Mouse (Mus musculus) Patski (cell line): Measurements from ENCODE around the gene Tmem25. TPM values are rescaled to one million over a fixed set of nuclear protein-coding genes. Genes with fewer than 3 reads are reported as not detected.

Experiments used
- ATAC-seq: fragments of 100-300 bp; one replicate; pipeline ENCODE4 v1.8.0; 2021
- CTCF ChIA-PET: fragments of 350-600 bp; sonication (Branson Sonifier 250); formaldehyde crosslinking; loops from one replicate; lab custom pipeline; 2022; ENCODE audit warnings: inconsistent platforms; lab: Charles Lee
- POLR2A ChIA-PET: fragments of 350-600 bp; sonication (Branson Sonifier 250); formaldehyde crosslinking; loops from one replicate; lab custom pipeline; 2022; ENCODE audit warnings: antibody characterized with exemption, inconsistent platforms; lab: Charles Lee
- DNase-seq: peaks from one replicate; pipeline ENCODE4 v3.0.0-alpha.2; 2011; ENCODE audit warnings: low read depth, low spot score
- H3K27me3 ChIP-seq: fragments of 371-371 bp; one replicate; pipeline ENCODE4 v1.5.1; 2021
- CTCF ChIP-seq: fragments of 100-300 bp; IDR thresholded peaks from one replicate; pipeline ENCODE4 v1.5.1; 2021
- in situ Hi-C: fragments of 300-500 bp; cut with MboI; formaldehyde crosslinking; loops from 3 replicates; pipeline ENCODE4 v1.11.1; 2018; ENCODE audit warnings: low pct_unique_long_range_greater_than_20kb, mixed read lengths
- polyA plus RNA-seq: library from polyadenylated mRNA; unstranded; gene quantifications from one replicate; pipeline ENCODE4 v1.2.3, GENCODE M21; 2021

Tmem25 gene
- polyA plus RNA-seq, 1 experiment from 2014 or later: 7.3 TPM

GRCm38 (mm10) chr9:44746666-44747065 is 52.4 kb downstream of the Tmem25 start:
- in situ Hi-C loops: loop anchor here (5.0 kb wide), 1 partner anchor 89 kb away; no protein-coding TSS in a partner anchor
- ATAC-seq (no peak), DNase-seq (no peak)
- no peaks in the 10 kb centered on the region for H3K27me3 ChIP-seq
- ChIA-PET CTCF (interaction anchor here (1.4 to 2.0 kb wide), 2 partner anchors 10 to 91 kb away, joined by 4 to 6 read pairs; no protein-coding TSS in a partner anchor), POLR2A (no interaction called here)
- TF ChIP-seq CTCF: no peak

- POLR2A ChIA-PET: no interaction called here
- ATAC-seq: no peak
- CTCF ChIA-PET: interaction anchor here (0.8 to 1.3 kb wide), 2 partner anchors 12 to 16 kb away, joined by 4 read pairs; no protein-coding TSS in a partner anchor
- no peak for DNase-seq
- in situ Hi-C loops: loop anchor here (5.0 kb wide), 1 partner anchor 88 kb away; no protein-coding TSS in a partner anchor
- TF ChIP-seq CTCF: no peak
- H3K27me3 ChIP-seq: no peaks in the 10 kb centered on the region
Observed at GRCm38 (mm10) chr9:44745371-44745770, 53.7 kb downstream of the Tmem25 start.

Other genes starting within 250 kb of the Tmem25 start
- gene Cxcr5, start 237.4 kb downstream of the Tmem25 start, polyA plus RNA-seq: not detected
- gene Ddx6, start 194.4 kb downstream of the Tmem25 start, polyA plus RNA-seq: 95.5 TPM
- gene Treh, start 126.1 kb downstream of the Tmem25 start, polyA plus RNA-seq: not detected
- gene Phldb1, start 64.1 kb downstream of the Tmem25 start, polyA plus RNA-seq: 137 TPM
- gene Arcn1, start 31.5 kb downstream of the Tmem25 start, polyA plus RNA-seq: 142 TPM
- gene Ift46, start 31.4 kb downstream of the Tmem25 start, polyA plus RNA-seq: 193 TPM
- gene Ttc36, start 3.8 kb upstream of the Tmem25 start, polyA plus RNA-seq: 3.3 TPM
- 22.2 TPM for gene Kmt2a, start 82.0 kb upstream of the Tmem25 start, polyA plus RNA-seq
- 440 TPM for gene Atp5l, start 121.4 kb upstream of the Tmem25 start, polyA plus RNA-seq
- 44.1 TPM for gene Ube4a, start 166.3 kb upstream of the Tmem25 start, polyA plus RNA-seq
- gene Cd3g, start 181.1 kb upstream of the Tmem25 start, polyA plus RNA-seq: not detected
- gene Cd3d, start 182.5 kb upstream of the Tmem25 start, polyA plus RNA-seq: not detected
- not detected for gene Cd3e, start 210.3 kb upstream of the Tmem25 start, polyA plus RNA-seq
- not detected for gene Mpzl2, start 240.5 kb upstream of the Tmem25 start, polyA plus RNA-seq